Mouse (Mus musculus) c-Kit-positive CD71-positive TER-119-negative erythroid progenitor cells, embryonic 14.5 days (primary cell): Measurements from ENCODE around the gene Gcfc2.

ENCODE experiments used
- DNase-seq: peaks from one replicate; pipeline ENCODE4 v3.0.0-alpha.2; 2013; ENCODE audit warnings: low read depth

Gcfc2 gene

GRCm38 (mm10) chr6:81979286-81979685, 55.8 kb downstream of the Gcfc2 start:
- no peak for DNase-seq

DNA sequence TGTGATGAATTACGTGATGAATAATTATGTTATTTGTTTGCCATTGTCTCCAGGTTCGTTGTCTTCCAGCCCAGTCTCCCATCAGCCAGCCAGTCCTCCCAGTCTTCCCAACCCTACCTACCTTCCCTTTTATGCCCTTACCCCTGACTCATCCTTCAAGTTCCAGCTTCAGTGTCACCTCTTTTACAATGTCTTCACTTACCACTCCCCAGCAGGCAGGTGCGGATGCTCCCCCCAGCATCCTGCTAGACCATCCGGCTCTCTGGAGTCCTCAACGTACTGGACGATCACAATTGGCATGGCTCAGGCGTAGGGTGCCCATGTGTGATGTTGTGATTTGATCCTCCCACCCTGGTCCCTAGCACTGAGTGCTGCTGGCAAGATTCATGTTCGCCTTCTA, 62.7 kb downstream of the Gcfc2 start:
- no peak for DNase-seq

GRCm38 (mm10) chr6:81986599-81986998, 63.1 kb downstream of the Gcfc2 start:
- no peak for DNase-seq

DNA sequence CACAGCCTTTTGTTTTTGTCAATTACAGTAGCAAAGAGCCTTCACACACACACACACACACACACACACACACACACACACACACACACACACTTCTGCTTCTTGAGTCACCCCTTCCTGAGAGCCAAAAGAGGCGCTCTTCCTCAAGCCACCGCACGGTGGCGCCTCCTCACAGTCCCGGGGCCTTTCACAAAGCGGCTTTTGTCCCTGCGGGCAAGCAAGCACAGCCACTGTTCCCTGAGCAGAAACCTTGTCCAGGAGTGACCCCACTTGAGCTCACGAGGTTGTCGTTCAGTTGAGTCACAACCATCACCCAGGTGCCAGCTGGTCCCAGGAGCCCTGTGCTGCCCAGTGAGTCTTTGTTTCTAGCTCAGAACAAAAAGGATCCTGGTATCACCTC, 63.5 kb downstream of the Gcfc2 start:
- DNase-seq, result peak; percentile 21

DNA sequence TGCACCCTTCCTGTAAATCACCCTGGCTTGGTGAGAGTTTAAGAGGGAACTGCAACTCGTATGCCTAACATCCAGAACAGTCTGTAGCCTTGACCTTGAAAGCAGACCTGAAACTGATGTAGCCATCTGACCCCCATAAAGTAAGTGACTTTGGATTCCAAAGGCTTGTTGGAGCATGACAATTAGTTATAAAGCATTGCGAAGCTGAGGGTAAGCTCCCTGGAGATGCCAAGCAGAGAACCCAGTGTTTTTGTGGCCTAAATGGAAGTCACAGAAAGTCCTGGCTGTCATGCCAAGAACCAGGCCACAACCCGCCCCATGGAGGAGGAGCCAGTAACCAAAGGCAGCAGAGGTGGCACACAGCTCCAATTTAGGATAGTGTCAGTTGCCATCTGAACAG, 64.1 kb downstream of the Gcfc2 start:
- DNase-seq, result no peak

GRCm38 (mm10) chr6:81988341-81988740, 64.9 kb downstream of the Gcfc2 start:
- DNase-seq, result no peak

DNA sequence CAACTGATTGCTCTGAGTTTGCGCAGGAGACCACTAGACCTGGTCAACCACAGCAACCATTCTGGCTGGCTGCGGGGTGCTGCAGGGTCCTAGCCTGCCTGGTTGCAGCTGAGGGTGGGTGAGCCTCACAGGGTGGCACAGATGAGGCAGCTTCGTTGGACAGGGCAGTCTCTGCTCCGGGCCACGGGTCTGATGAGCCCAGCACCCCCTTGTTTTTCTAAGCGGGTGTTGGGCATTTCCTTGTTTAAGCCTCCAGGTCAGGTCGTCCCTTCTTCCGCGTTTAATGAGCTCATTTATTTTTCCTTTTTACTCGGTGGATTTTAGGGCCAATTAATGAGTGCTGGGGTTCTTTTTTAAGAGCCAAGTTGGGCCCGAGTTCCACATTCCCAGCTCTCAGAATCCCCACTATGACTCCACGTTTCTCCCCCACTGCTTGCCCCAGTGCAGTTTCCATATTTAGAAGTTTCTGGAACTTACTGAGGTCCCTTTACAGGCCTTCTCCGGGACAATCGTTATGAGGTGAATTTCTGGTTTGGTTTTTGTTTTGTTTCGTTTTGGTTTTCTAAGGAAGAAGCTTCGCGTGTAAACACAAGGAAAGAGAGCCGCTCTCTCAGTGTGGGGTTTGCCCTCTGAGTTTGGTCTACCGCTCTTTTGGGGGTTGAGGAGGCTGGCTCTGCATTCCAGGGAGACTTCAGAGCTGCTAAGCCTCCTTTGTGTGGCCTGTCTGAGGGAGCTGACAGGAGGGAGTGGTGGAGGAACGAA, 66.8 kb downstream of the Gcfc2 start:
- DNase-seq, result no peak
